Mouse (Mus musculus) lung, postnatal 10 days (tissue): ENCODE data around the gene Mmp14.

ENCODE experiments used
- DNase-seq: peaks from one replicate; pipeline ENCODE4 v3.0.0; 2021

Mmp14 gene

GRCm38 (mm10) chr14:54431334-54432077 lies at the start of gene Mmp14:
TSS of gene Mmp14 (plus strand) at chr14:54431612.
- peak; percentile 94 for DNase-seq

- DNase-seq: no peak
Measured at GRCm38 (mm10) chr14:54381816-54382215, 49.6 kb upstream of the Mmp14 start.

GRCm38 (mm10) chr14:54382641-54383040 lies 48.8 kb upstream of the Mmp14 start:
- no peak for DNase-seq

DNA sequence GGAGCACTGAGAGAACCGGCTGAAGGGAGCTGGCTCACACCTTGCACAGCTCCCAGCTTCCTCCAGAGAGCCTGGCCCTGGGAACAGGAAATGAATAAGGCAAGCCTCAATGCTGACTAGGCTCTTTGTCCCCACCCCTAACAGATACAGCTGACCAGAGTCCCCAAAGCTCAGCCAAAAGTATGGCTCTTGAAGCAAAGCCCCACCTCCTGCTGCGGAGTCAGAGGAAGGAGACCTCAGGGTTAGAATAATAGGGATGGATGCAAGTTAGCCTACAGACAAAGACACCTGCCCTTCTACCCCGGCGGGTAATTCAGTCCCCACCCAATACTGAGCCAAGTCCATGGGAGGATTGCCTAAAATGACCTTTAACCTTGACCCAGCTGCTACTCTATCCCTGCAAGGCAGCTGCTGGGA lies 48.0 kb upstream of the Mmp14 start:
- no peak for DNase-seq

DNA sequence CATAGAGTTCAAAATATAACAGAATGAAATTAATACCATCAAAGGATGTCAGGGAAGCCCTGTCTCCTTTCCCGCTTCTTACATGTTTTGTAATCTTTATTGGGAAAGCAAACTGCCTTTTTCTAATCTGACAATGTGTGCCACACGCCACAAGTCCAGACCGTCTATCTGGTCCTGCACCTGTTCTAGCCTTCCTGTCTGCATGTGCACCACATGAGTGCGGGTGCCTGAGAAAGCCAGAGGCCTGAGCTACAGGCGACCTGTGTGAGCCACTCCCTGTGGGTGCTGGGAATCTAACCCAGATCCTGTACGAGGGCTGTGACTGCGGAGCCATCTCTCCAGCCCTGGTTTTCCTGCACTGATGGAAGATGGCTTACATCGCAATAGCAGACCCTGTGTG lies 47.0 kb upstream of the Mmp14 start:
- no peak for DNase-seq

DNA sequence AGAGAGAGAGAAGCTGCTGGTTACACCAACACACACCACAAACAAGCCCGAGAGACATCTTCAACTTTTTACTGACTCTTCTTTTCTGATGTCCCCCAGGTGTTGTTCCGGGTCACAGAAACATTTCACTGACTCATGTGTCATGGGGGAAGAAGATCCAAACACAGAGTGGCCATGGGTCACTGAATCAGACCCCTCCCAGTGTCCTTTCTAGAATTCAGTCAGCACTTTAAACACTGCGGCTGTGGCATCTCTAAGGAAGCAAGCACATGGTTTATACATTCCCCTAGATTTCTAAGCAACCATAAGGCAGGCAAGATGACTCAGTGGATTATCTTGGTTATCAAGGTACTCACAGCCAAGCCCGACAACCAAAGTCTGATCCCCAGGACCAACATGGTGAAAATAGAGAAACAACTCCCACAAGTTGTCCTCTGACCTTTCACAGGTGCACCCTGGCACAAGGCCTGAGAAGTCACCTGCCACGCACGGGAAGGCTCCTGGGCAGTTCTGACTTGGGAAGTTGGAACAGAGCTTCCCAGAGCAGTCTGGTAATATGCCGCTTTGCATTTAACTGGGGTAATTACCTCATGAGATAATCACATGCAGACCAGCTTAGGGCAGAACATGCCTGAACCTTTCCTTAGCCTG lies 45.3 kb upstream of the Mmp14 start:
- DNase-seq: no peak

- DNase-seq: no peak
Measured at GRCm38 (mm10) chr14:54387546-54387945, 43.9 kb upstream of the Mmp14 start.

GRCm38 (mm10) chr14:54390843-54391242 lies 40.6 kb upstream of the Mmp14 start:
- DNase-seq: no peak

DNA sequence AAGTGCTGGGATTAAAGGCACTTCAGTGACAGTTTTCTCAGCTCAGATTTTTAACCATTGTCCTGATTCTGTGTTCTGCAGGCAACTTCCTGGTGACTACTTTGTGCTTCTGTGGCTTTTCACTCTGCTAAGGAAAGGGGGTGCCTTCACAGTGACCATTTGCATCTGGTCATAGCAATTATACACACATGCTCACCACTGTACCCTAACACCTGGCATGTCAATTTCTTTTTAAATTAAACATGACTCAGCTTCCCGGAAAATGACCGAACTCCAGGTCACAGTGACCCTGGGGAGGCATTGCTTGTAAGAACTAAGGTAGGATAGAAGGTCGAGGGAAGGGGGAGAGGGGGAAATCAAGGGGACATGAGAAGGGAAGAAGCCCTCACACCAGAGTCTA lies 37.6 kb upstream of the Mmp14 start:
- DNase-seq: no peak

DNA sequence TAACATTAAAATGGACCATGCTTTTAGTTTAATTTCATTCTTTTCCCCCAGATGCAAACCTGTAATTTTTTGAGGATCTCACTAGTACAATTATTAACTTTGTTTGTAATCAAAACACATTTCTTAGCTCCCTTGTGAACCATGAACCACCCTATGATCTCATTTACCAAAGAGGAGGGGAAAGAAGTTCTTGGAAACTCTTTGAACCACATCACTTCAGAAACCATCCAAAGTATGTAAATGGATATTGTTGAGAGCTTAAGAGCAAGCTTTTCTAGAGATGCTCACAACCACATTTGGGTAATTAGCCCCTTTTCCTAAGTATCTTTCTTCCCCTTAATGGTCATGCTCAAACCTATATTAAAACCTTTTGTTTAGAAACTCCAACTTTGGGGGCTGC lies 37.1 kb upstream of the Mmp14 start:
- no peak for DNase-seq

GRCm38 (mm10) chr14:54396685-54397084 lies 34.7 kb upstream of the Mmp14 start:
- no peak for DNase-seq

DNA sequence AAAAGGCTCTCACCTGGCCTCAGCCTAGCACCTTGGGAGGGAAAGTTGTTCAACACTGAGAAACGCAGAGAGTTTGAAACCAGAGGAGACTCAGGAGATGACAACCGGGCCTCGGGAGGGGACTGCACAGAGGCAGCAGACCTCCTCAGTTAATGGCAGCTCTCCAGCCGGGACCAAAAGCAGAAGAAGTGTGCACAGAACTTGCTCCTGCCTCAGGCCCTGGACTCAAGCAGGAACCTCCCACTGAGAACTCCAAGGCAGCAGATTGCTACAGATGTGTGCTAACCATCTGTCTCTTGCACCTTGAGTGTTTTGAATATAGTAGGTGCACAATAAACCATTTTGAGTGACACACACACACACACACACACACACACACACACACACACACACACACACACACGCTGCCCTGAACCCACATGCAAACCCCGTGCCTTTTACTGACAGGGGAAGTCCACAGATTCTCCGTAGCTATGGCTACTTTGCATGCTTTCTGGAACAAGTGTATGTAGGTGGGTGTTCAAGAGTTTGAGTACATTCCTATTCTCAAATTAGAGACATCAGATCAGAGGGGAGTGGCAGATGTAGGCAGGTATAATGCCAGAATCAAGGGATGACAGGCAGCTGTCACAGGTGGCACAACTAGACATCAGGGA lies 33.4 kb upstream of the Mmp14 start:
- DNase-seq: no peak

DNA sequence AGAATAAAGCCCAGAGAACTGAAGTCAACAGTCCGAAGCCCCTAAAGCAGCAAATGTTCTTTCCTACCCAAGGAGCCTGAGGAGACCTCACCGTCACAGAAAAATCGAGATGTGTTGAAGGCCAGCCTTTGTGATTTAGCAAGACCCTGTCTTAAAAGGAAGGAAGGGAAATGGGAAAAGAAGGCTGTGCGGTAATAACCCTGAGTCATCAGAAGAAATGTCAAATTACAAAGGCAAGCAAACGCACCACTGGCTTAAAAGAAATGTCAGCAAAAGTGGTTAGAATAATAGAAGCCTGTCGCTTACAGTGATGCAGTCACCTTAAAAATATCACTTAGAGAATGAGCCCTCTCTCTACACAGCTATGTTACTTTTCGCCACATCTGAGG lies 32.9 kb upstream of the Mmp14 start:
- DNase-seq: no peak

- no peak for DNase-seq
Measured at GRCm38 (mm10) chr14:54398921-54399382, 32.5 kb upstream of the Mmp14 start.

- no peak for DNase-seq
Measured at GRCm38 (mm10) chr14:54401723-54402122, 29.7 kb upstream of the Mmp14 start.

DNA sequence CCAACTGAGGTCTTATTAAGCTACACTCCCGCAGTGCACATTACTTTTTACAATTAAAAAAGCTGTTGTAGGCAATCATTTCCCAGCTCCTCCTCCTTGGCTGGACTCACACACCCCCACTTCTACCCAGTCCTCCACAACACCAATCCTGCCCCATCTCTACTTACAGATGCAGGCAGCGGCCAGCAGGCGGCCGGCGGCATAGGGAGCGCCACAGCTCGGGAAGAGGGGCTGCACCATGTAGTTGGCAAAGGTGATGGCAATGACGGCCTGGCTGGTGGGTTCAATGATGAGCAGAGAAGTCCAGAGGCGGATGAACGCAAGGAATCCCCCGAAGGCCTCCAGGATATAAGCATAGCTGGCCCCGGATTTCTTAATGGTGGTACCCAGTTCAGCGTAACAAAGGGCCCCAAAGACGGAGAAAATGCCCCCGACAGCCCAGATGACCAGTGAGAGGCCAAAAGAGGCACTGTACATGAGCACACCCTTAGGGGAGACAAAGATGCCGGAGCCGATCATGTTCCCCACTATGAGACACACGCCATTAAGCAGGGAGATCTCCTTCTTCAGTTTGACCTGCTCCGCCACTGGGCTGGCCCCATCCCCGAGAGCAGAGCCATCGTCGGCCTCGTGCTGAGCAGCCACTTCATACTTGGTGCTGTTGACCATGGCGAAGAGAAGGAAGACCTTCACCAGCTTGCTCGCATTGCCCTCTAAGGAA lies 22.9 kb upstream of the Mmp14 start:
- DNase-seq: peak; percentile 22

DNA sequence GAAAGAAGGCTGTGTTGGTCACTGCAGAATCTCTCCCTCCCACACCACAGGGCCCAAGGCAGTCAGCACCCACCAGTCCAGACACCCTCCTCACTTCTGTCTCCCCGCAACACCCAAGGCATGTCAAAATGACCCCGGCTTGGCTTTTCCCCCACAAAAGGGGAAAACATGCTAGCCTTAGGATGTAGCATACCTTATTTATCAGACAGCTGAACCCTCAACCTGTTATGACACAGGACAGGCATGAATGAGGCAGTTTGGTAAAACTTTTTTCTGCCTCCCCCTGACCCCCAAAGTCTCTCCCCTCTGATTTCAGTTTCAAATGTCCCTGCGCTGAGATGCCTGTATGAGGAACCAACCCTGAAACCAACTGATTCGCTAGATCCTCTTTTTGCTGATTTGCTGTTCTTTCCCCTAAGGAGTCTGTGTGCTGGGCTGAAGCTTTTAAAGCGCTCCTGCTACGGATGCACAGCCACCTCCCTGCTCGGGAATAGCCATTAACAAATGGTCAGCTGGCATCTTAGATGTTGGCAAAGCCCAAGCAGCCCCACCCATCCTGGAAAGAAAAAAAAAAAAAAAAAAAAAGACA lies 22.3 kb upstream of the Mmp14 start:
- DNase-seq: peak; percentile 42

DNA sequence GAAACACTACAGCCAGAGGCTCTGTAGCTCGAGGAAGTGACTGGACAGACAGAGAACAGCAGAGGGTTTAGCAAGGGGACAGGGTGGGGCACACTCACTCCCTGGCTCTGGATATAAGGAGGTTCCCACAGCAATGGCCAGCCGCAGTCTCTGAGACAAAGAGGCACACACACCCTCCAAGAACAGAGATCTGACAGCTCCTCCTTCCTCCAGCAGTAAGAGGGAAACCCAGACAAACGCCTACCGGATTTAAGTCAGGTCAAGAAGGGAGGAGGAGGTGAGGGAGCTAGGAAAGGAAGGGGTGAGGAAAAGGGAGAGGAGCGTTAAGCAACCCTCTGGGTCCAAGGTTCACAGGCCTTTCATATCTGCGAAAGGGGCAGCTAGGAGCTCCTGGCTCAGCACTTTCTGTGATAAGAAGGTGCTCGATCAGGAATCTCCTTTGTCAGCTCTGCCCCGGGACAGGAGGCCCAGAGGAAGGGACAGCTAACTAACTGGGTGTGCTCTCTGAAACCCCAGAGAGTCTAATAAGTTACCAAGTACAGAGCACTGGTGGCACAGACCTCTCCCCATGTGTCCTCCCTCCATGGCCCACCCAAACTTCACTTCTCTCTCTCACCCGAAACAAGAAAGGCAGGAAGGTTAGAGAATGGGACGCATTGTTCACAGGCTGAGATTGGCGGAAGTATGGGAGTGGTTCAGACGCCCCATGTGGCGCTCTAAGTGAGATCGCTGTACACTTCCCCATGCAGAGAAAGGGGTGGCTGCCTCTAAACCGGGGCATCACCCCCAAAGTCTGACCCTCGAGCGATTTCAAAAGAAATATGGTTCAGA lies 21.2 kb upstream of the Mmp14 start:
- peak; percentile 69 for DNase-seq

DNA sequence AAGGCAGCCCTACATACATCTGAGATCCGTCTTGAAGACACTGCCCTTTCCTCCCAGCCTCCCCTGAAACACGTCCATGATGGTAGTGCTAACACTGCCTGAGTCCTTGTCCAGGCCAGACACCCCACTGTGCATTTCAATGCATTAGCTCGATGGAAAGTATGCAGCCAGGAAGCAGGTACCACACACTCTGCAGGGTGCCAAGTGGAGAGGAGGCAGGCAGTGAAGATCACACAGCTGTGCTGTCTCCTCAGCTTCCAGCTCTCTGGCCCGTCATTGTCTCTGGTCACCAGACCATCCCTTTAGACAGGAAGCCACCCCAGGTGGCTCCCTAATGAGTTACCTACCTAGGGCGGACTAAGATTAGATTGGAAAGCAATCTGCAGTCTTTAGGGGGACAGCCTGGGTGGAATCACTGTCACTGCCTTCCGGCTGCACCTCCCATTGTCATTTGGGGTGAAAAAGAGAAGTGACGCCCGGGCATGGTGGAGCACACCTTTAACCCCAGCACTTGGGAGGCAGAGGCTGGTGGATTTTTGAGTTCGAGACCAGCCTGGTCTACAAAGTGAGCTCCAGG lies 19.3 kb upstream of the Mmp14 start:
- DNase-seq: no peak

GRCm38 (mm10) chr14:54412629-54413170 lies 18.7 kb upstream of the Mmp14 start:
- DNase-seq: peak; percentile 85
